Mouse (Mus musculus): ENCODE measurements around the gene Limch1.

- TF ChIP-seq ZNF384 (IDR thresholded peaks at IDR 0.05; ENCODE audit: low read depth, low read length) (peak; percentile 54; the same call in 1 of the 2 replicates), ZC3H11A (IDR thresholded peaks at IDR 0.05; ENCODE audit: borderline replicate concordance, low read depth, low read length) (no peak), CHD2 (IDR thresholded peaks at IDR 0.05; ENCODE audit: low read depth, low read length) (no peak), HCFC1 (IDR thresholded peaks at IDR 0.05; ENCODE audit: borderline replicate concordance, insufficient read depth, low read length) (no peak), MAFK (IDR thresholded peaks at IDR 0.05; ENCODE audit: insufficient read depth, low read depth, low read length) (no peak)
Observed at GRCm38 (mm10) chr5:67095651-67096377, 350.2 kb downstream of the Limch1 start.
